Mouse (Mus musculus) adrenal gland, postnatal 36 days (tissue): Measurements from ENCODE around the gene Phka2. TPM values are rescaled to one million over a fixed set of nuclear protein-coding genes. Genes with fewer than 3 reads are reported as not detected.

ENCODE experiments used
- DNase-seq, 2 experiments: peaks; one replicate each; pipeline ENCODE4 v3.0.0; 2021; ENCODE audit warnings: mixed read lengths in 1 of 2
- long read RNA-seq, 2 experiments: library from polyadenylated mRNA; stranded (forward); transcript quantifications; one replicate each; pipeline ENCODE4 v2.0.0; 2021; ENCODE audit warnings: borderline sequencing depth in 2 of 2
- total RNA-seq, 2 experiments: library from RNA; stranded (reverse); gene quantifications; 2 replicates each; pipeline ENCODE4 v1.2.3; 2021

Phka2 gene
- total RNA-seq: 10 to 100 TPM; 25.2 to 28.0 TPM
- long read RNA-seq, experiment 1, partial matches to known transcripts: 3 of 3 reads
- long read RNA-seq, experiment 1, other reads (novel, unspliced or antisense): 0 of 3 reads
- long read RNA-seq, experiment 2, full-length matches to known transcripts: 3 of 7 reads
- long read RNA-seq, experiment 2, partial matches to known transcripts: 3 of 7 reads
- long read RNA-seq, experiment 2, other reads (novel, unspliced or antisense): 1 of 7 reads

DNA sequence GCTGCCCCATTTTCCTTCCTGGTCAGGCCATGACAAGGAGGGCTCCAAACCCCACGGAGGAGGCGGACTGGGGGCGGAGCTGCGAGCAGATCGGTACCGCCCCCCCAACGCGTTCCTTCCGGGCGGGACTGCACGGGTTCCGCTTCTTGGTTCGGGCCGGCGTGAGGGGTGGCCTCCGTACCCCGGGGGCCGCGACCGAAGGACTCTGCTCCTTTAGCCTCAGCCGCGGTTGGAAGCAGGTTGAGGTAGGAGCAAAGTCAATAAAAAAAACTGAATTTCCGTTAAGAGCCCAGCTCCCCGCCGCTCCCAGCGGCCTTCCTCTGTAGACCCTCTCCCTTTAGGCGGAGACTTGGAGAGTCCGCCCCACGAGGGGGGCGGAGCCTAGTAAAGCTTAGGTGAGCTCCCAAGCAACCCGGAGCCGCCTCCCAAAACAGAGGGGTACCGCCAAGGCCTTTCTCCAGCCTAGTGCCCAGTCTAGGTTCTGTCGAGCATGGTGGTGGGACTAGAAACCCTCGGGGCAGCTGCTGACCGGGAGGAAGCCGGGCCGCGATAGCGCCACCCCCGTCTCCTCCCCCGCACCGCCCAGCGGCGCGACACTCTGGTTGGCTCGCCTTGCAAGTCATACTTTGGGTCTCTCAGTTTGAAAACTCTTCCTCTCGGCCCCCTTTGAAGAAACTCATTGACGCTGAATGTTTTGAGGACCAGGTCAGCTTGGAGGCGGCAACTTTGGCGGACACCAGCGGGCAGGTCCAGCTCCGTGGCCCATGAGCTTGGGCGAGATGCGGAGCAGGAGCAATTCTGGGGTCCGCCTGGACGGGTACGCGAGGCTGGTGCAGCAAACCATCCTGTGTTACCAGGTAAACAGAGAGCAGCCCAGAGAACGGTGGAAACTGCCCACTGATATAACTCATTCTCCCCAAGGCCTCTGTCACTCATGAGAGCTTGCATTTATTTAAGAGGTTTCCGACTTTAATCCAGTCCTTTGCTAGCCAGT, at the start of gene Phka2:
TSS of gene Phka2 (plus strand) at position 119 of the 994 bp plus-strand sequence.
- DNase-seq: peak; percentile 85 to 92

DNA sequence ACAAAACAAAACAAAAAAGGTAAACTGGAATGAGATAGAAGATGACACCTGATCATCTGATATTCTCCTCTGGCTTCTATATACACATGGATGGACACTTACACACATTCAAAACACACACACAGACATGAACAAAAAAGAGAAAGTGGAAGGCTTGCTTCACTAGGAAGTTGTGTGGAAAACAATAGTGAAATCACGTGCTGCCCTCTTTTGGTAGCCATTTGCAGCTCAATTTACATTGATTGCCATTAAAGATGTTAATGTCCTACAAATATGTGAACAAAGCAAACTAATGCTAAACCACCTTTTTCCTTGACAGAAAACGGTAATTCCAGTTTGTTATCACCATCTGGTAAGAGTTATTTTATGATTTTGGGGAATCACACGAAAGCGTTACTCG, 46.3 kb upstream of the Phka2 start:
- peak in 1 of 2 experiments; percentile 15 for DNase-seq

DNA sequence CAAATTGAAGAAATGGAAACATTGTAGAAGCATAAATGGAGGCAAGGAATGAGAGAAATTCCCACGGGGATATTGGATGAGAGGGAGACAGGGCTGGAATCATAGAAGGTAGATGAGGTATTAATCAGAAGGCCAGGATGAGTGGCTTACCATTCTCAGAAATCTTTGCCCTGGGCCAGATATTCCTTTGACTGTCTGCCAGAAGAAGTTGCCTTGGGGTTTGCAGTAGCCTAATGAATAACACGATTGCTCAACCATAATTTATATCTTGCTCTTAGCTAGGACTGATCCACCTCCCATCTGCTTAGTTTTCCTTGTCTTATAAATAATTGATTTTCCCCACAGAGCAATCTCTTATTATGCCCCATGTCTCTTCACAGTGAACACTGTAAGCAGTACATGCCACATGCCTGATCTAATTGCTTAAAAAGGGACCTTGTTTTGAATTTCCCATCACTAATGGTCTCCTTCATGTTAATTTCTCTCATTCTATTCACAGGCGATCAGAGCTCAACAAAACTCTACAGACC, 30.6 kb upstream of the Phka2 start:
- DNase-seq: peak; percentile 6 to 16

DNA sequence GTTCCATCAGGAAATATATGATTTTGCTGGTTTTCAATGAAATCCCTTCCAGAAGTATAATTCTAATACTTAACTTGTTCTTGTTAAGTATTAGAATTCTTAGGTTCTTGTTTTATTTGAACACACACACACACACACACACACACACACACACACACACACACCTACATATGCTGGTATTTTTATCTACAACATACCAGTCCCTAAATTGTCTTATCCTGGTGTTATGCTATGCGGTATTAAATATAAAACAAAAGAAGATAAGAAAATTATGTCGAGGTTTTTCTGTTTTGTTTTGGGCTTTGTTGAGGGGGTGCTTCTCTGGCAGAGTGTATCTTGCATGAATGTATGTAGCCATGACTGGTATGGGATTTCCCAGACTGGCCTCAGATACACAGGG, 12.2 kb upstream of the Phka2 start:
- no peak for DNase-seq

DNA sequence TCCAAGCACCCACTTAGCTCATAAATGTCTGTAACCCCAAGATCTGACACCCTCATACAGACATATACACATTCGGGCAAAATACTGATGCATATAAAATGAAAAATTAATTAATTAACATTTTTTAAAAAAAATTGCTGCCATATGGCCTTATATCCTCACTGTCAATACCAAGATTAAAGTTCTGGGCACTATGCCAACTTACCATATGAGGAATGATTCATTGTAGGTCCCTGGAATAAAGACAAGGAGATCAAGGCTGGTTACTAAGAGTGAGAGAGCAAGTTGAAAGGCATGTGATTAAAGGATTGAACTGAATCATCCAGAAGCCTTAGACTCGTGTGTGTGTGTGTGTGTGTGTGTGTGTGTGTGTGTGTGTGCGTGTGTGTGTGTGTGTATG, 7.6 kb upstream of the Phka2 start:
- DNase-seq: peak in 1 of 2 experiments; percentile 3

DNA sequence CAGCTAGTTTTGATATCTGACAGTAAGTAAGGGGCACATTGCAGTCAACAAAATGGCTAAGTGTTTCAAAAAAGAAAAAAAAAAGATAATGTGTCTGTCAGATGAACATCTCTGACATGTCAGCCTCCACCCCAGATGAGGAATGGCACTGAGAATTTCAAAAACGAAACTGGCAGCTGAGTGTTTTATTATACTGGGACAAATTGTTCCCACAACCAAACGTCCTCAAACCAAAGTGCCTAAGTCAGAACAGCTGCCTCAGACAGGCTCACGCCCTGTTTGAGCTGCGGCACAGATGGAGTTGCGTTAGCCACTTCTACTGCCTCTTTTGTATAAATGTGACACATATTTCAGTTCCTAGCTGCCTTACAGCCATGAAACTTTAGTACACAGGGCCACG, 7.0 kb upstream of the Phka2 start:
- DNase-seq: peak in 1 of 2 experiments; percentile 2

DNA sequence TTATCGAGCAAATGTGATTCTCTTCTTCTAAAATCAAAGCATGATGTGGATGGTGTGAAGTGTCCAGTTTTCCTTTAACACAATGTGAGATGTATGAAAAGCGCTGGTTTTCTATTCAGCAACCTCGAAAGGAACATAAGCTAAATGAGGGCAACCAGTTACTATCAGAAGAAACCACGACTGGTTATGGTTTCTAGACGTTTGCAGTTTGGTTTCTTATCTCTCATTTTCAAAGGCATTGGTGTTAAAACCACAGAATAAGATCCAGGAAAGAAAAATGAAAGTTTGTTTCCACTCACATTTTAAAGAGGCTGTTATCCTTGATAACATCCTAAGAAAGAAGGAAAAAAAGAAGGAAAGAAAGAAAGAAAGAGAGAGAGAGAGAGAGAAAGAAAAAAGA, 5.5 kb upstream of the Phka2 start:
- no peak for DNase-seq

DNA sequence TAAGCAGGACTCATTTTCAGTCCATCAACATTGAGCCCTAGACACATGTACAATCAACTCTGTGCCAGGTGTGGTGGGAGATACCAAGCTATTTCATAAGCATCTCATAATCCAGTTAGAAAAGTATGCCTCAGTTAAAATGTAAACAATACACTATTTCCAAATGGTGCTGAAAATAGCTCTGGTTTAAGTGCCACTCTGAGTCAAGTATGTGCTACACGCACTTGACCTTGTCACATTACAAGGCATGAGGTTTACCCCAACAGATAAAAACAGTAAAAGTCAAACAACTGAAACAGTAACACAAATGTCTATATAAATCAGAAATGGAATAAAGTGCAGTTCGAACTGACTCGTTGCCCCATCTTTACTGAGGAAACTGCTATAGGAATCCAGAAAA, 871 bp upstream of the Phka2 start:
- no peak for DNase-seq

DNA sequence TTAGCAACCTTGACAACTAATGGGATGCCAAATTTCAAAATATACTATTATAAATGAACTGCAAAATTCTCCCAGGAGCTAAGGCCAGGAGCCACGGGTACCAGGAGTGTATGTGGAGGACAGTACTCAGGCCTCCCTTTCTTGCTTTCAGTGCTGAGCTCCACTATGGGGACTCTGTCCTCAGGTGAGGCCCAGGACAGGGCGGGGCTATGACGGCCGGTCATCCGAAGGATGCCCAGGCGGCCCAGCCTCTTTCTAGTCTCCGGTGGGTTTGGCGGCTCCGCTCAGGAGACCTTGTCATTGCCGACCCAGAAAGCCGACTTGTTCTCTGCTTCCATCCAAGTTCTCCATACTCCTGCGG, 299 bp upstream of the Phka2 start:
- no peak for DNase-seq

DNA sequence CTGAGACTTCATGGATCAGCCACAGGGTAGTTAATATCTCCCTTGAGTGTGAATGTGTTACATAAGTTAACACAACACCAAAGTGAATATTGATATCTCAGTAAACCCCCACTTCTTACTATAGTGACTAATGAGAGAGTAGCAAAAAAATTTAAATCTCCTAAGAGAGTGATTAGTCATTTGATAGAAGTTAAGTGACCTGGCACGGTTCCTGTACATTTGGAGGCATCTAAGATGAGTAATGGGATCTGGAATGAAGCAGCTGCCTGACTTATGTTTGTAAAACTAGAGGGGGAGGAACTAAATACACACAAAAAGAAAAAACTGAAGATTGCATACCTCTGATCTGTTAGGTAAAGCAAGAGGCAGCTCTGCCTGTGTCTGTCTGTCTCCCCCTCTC, 7.1 kb downstream of the Phka2 start:
- peak; percentile 26 to 37 for DNase-seq

DNA sequence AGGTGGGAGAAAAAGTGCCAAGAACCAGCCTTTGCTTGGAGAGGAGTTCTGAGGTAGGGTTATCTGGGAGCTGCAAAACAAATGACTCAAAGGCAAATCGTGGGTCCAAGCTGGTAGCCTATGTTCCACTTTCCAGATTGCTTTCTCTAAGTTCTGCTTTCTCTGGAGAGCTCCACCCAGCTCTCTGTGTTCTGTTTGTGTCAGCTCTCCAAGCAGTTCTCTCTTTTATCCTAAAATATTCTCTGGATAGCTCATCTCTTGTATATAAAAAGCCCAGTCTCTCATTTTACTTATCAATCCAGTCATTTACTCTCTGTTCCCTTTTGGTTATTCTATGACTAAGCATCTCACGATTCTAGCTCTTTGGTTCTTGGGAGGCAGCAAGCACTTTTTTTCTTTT, 8.2 kb downstream of the Phka2 start:
- no peak for DNase-seq

DNA sequence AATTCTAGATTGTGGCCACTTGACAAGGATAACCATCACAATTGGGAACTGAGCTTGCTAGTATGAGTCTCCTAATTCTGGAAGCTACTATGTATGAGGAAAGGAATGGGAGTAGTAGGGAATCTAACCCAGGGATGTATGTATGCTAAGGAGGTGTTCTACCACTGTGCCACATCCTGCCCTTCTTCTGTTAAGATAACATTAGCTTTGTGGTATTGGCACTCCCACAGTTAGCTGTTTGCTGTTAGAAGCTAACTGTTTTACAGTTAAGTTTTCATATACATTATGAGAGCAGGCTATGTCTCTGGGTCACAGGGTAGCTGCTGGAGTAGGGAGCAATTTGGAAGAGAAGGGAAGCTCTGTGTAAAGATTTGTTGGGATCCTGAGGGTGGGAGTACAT, 14.1 kb downstream of the Phka2 start:
- DNase-seq: no peak

DNA sequence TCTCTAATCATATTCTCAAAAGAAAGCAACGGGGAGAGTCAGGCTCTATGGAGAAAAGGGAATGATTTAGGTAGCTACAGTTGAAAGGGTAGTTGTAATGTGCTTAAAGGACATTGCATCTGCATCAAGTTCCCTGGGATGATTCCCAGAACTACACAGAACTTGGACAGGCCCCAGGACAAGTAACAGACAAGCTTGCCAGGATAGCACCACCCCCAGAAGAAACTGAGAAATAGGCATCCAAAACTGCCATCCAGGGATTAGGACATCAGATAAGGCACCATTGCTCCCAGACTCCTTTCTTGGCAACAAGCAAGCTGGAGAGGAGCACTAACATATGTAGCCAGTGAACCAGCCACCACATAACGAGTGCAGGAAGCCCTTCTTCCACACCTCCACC, 40.8 kb downstream of the Phka2 start:
- DNase-seq: no peak

DNA sequence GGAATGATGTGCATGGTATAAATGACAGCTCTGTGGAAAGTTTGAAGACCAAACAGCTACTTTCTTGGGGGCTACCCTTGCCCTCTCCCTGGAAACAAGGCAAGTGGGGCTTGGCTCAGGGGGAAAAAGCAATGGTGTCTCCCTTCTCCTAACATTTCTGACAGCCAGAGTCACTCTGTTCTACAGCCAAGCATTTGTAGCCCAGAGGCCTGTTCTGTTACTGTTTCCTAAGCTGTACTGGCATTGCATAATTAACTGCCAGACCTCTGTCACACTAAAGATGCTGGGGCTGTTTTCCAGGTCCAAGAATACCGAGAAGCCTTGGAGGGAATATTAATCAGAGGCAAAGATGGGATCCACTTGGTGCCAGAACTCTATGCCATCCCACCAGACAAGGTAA, 46.9 kb downstream of the Phka2 start:
- no peak for DNase-seq

DNA sequence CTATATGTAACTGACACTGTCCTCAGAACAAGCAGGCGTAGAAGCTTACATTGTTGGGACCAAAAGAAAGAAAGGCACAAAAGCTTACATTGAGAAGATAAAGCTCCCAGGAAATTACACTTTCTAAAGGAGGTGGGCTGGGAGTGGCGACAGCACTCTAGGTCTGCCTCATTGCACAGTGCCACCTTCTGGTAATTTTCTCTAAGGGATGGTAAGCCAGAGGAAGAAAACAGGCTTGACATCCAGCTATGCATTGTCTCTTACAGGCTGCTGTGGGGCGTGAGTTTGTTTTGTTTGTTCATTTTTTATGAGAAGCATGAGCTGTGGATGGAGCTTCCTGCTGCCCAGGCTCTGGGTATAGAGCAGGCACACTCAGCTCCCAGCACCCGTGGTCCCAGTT, 50.1 kb downstream of the Phka2 start:
- DNase-seq: no peak

DNA sequence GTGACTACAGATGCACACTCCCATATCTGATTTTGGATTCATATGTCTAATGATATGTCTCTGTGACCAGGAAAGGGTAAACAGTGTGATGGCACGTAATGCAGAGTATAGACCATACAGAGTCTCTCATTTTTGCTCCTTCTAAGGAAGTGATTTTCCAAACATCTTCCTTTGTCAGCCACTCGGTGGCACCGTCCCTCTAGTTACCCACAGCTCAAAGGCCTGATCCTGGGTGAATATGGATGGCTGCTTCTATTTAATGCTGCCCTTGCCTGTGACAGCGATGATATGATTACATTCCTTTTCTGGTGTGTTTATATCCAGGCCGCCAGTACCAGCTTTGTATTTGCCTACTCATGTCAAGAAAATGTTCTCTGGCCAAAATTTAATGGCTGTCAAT, 81.6 kb downstream of the Phka2 start:
- peak in 1 of 2 experiments; percentile 8 for DNase-seq

DNA sequence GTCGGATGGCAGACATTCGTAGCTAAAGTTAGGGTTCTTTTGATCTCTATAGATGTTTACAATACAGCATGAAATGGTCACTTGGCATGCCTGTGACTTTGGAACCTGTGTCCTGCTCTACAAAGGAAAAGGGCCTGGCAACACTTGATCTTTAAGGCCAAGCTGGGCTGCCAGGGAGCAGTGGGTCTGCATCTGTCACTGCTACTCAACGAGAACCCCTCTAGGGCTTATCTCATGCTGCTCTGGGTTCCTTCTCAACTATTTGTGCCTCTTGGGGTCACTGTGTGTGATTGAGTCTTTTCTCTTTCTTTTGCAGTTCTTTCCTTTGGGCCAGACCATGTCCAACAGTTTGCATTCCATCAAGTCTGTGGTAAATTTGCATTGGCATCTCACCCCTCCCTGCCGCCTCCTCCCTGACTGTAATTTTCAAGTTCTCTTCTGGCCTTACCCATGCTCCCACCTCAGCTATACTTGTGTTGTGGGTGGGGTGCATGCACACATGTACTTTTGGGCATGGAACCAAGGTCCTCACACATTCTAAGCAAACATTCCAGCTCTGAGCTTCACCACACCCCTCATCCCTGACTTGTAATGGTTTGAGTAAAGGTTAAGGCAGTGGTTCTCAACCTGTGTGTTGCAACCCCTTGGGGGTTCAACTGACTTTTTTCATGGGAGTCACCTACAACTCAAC, 82.3 kb downstream of the Phka2 start:
- no peak for DNase-seq

DNA sequence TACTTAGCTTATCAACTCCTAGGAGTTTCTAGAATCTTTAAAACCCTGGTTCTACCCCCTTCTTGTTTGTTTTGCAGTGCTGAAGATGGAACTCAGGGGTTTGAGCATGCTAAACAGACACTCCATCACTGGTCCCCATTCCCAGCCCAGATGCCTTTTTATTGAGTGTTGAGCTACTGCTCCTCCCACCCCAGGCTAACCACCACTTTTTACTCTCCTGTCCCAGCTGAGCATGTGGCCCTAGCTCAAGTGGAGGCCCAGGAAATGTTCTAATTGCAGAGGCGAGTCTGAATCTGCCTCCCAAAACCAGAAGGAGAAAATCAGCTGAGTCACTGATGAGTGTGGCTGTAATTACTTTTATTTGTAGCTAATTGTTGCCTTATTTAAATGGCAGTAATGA, 83.1 kb downstream of the Phka2 start:
- no peak for DNase-seq

DNA sequence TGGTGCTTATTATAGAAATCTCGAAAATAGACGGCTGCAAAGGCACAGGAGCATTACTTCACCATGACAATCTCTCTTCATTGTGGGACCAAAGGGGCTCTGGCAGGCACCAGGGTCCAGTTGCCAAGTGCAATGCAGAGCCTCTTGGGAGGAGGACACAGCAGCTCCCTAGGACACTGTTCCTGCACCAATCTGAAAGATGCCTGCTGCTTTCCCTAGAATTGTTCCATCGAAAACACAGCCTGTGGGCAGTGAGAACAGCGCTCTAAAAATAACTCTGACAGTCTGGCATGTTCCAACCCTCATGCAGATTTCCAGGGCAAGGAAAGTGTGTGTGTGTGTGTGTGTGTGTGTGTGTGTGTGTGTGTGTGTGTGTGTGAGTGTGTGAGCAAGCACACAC, 86.6 kb downstream of the Phka2 start:
- no peak for DNase-seq

DNA sequence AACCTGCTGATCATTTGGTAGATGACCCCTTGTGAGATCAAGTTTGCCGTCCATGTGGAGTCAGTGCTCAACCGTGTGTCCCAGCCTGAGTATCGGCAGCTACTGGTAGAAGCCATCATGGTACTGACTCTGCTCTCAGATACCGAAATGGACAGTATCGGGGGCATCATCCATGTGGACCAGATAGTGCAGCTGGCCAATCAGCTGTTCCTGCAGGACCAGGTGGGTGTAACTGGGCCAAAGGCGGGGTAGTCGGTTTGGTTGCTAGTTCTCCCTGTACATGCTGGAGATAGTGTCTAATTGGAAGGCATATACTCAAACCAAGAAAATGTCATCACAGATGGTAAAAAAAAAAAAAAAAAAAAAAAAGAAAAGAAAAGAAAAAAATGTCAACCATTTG, 88.2 kb downstream of the Phka2 start:
- DNase-seq: no peak

DNA sequence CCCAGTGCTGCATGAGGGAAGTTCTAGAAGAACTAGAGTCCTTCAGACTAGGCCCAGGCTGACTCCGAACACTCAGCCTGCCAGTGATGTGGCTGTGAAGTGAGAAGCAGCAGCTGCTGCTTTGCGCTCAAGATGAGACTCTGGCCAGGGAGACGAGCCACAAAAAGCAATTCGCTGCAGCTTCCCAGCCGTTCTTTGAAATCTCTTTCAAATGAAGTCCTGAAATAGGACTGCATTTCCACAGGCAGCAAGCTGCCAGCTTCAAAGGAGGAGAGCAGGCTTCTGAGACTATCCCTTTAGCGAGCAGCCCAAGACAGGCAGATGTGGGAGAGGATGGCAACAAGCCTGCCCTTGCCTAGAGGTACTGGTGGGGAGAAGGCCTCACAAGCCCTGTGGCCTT, 91.0 kb downstream of the Phka2 start:
- no peak for DNase-seq

DNA sequence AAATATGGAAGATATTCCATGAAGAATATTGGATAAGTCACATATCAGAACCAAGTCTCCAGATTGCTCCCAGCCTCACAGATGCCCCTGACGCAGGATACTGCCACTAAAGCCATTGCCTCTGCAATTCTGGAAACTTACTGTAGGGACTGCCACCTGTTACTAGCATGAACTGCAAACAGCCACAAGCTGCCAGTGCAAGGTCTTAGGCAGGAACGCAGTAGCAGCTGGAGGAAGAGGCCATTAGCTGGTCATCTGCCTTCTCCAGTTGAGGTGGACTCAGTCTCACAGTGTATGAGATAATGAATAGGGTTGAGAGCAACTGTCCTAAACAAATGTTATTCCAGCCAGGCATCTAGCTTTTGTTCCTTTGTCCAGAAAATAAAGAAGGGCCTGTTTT, 96.1 kb downstream of the Phka2 start:
- DNase-seq: no peak
